Mouse (Mus musculus) limb, embryonic 15.5 days (tissue): Measurements from ENCODE around the gene Rasgef1b. TPM values are rescaled to one million over a fixed set of nuclear protein-coding genes. Genes with fewer than 3 reads are reported as not detected.

ENCODE experiments used
- ATAC-seq: fragments of 200-750 bp; cut with Nextera tagmentation; 2 replicates; pipeline ENCODE4 v1.8.0; 2017; ENCODE audit warnings: low read depth, moderate TSS enrichment; ENCODE audit not compliant: insufficient number of reproducible peaks, low FRiP score, low TSS enrichment
- H3K27ac ChIP-seq: fragments of 300-500 bp; sonication (generic); 2 replicates; pipeline ENCODE4 v1.5.1; 2015; ENCODE audit warnings: moderate library complexity, mild to moderate bottlenecking, inconsistent platforms
- H3K27me3 ChIP-seq: fragments of 300-500 bp; sonication (generic); 2 replicates; pipeline ENCODE4 v1.6.1; 2015; ENCODE audit warnings: inconsistent platforms
- H3K36me3 ChIP-seq: fragments of 300-500 bp; sonication (generic); 2 replicates; pipeline ENCODE4 v1.6.1; 2015; ENCODE audit warnings: inconsistent platforms
- H3K4me1 ChIP-seq: fragments of 300-500 bp; sonication (generic); 2 replicates; pipeline ENCODE4 v1.6.1; 2015; ENCODE audit warnings: inconsistent platforms
- H3K4me2 ChIP-seq: fragments of 300-500 bp; sonication (generic); 2 replicates; pipeline ENCODE4 v1.6.1; 2015; ENCODE audit warnings: mild to moderate bottlenecking, inconsistent platforms
- H3K4me3 ChIP-seq: fragments of 300-500 bp; sonication (generic); 2 replicates; pipeline ENCODE4 v1.5.1; 2015; ENCODE audit warnings: mild to moderate bottlenecking, inconsistent platforms
- H3K9ac ChIP-seq: fragments of 300-500 bp; sonication (generic); 2 replicates; pipeline ENCODE4 v1.6.1; 2015; ENCODE audit warnings: inconsistent platforms
- H3K9me3 ChIP-seq: fragments of 300-500 bp; sonication (generic); 2 replicates; pipeline ENCODE4 v1.6.1; 2016; ENCODE audit warnings: inconsistent platforms
- WGBS: fragments of 180-500 bp; shearing (Covaris S2); methylation state at CpG from one replicate; pipeline ENCODE4 v1.1.7; 2015; 5-methylcytosine and 5-hydroxymethylcytosine counted together
- polyA plus RNA-seq: library from polyadenylated mRNA; unstranded; fragments of >200 nt; fragmentation: Nextera tagmentation; extraction: Ambion mirVana; gene quantifications from 2 replicates; pipeline ENCODE4 v1.2.1, GENCODE M21; 2015

Gene Rasgef1b
- polyA plus RNA-seq, 1 experiment from 2014 or later = 8.8 TPM

DNA sequence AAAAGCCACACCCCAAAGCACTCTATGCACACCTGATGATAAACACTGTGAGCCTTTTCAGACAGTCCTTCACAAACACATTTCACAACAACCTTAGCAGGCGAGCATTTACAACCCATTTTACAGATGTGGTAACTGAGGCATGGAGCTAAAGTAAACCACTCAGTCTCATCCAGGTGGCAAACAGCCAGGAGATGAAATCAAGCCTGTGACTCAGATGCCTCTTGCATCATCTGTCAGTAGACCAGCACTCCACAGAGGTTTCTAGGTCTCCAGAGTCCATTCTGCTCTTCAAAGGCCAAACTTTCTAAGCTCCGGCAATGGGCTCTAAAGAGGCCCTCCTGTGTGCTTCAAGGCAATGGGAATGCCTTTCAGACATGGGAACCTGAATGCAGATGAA lies 396.8 kb downstream of the Rasgef1b start:
- ATAC-seq = no peak
- no peak overlapping the region for H3K4me2 ChIP-seq
- WGBS = 84% methylated on average over 2 of the region's 2 CpGs
- H3K9me3 ChIP-seq = no peaks in the 10 kb centered on the region
- H3K4me1 ChIP-seq = no peaks in the 10 kb centered on the region
- no peaks in the 10 kb centered on the region for H3K27me3 ChIP-seq
- H3K36me3 ChIP-seq = no peaks in the 10 kb centered on the region
- no peak overlapping the region for H3K27ac ChIP-seq
- no peak overlapping the region for H3K4me3 ChIP-seq
- no peak overlapping the region for H3K9ac ChIP-seq

DNA sequence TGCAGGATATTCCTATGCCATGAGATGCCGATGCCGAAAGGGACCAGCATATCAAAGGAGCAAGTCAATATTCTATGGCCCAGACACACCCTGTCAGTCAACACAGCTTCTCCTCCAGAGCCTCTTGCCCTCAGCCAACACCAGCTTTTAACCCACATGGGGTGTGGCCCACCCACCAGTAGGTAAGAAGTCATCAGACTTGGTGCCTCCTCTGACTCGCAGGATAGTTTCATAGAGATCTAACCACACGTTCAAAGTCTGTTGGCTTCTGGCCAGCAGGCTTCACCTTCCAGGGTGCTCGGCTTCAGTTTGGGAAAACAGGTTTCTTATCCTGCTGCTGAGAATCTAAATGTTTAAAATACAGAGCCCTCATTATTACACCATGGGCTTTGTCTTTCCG lies 399.8 kb downstream of the Rasgef1b start:
- WGBS = 58% methylated on average over 6 of the region's 6 CpGs
- no peak for ATAC-seq
- H3K36me3 ChIP-seq = no peaks in the 10 kb centered on the region

DNA sequence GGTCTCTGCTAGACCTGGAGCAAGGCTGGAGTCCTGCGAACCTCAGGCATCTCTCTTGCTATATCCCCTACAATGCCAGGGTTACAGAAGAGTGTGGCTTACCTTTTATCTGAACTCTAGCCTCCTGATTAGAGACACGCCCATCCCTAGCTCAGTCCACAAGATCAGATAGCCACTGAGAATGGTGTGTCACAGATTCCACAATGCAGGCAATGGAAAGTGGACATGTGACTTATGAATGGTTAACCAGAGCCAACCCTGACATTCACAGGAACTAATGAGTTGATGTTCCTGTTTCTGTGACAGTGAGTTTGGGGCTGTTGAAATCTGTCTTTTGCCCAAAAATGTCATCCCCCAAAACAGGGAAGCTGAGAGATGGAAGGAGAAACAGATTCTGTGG lies 401.8 kb downstream of the Rasgef1b start:
- no peak overlapping the region for H3K9ac ChIP-seq
- 82% methylated on average over 2 of the region's 2 CpGs for WGBS
- no peak overlapping the region for H3K4me2 ChIP-seq
- no peaks in the 10 kb centered on the region for H3K9me3 ChIP-seq
- H3K36me3 ChIP-seq = no peaks in the 10 kb centered on the region
- no peak for ATAC-seq
- H3K4me1 ChIP-seq = 0 out of 2 replicates have a peak, but pooled peaks cover 3% of the 10 kb centered on the region
- no peak overlapping the region for H3K27ac ChIP-seq
- H3K27me3 ChIP-seq = no peaks in the 10 kb centered on the region
- no peak overlapping the region for H3K4me3 ChIP-seq

More for the DNA sequence above, 399.8 kb downstream of the Rasgef1b start:
- Histone ChIP-seq H3K27ac (no peak overlapping the region), H3K9ac (no peak overlapping the region), H3K9me3 (no peaks in the 10 kb centered on the region), H3K4me3 (no peak overlapping the region), H3K4me2 (no peak overlapping the region), H3K4me1 (0 out of 2 replicates have a peak, but pooled peaks cover 3% of the 10 kb centered on the region), H3K27me3 (no peaks in the 10 kb centered on the region)

DNA sequence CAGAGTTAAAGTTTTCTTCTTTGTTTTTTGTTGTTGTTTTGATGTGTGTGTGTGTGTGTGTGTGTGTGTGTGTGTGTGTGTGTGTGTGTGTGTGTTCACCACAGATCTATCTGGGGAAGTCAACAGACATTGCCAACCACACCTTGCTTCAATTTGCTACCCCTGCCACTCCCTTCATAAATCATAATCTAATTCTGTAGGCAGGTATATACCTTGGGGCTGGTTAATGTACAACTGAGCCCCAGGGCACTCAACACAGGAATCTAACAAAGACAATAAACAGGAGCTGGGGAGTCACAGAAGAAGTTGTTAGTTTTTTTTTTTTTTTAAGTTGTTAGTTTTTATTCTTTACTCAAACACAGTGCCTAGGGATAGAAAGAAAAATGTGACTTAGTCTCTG lies 403.6 kb downstream of the Rasgef1b start:
- Histone ChIP-seq H3K4me2 (no peak overlapping the region), H3K27me3 (no peaks in the 10 kb centered on the region), H3K4me1 (0 out of 2 replicates have a peak, but pooled peaks cover 3% of the 10 kb centered on the region), H3K9ac (no peak overlapping the region), H3K36me3 (no peaks in the 10 kb centered on the region), H3K27ac (no peak overlapping the region), H3K9me3 (no peaks in the 10 kb centered on the region), H3K4me3 (no peak overlapping the region)
- ATAC-seq = no peak

DNA sequence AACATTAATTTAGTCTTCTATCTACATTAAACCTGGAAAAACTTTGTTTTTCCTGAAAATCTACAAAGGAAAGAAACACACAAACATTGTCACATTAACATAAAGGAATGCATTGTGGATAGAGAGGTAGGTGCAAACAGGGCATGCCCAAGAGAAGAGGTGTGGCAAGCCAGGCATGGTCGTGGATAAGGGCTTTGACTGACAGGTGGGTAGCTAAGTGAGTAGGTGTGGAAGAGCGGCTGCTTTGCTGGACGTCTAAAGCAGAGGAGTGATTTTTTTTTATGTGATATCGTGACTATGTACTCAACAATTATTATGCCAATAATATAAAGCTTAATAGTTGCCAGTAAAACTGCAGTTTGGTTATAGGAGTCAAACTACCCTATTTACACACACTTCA lies 408.1 kb downstream of the Rasgef1b start:
- Histone ChIP-seq H3K27ac (no peak overlapping the region), H3K9me3 (no peaks in the 10 kb centered on the region), H3K36me3 (no peaks in the 10 kb centered on the region), H3K4me2 (no peak overlapping the region), H3K27me3 (no peaks in the 10 kb centered on the region), H3K4me1 (0 out of 2 replicates have a peak, but pooled peaks cover 3% of the 10 kb centered on the region), H3K9ac (no peak overlapping the region), H3K4me3 (no peak overlapping the region)
- no peak for ATAC-seq
- 56% methylated on average over 4 of the region's 4 CpGs for WGBS

DNA sequence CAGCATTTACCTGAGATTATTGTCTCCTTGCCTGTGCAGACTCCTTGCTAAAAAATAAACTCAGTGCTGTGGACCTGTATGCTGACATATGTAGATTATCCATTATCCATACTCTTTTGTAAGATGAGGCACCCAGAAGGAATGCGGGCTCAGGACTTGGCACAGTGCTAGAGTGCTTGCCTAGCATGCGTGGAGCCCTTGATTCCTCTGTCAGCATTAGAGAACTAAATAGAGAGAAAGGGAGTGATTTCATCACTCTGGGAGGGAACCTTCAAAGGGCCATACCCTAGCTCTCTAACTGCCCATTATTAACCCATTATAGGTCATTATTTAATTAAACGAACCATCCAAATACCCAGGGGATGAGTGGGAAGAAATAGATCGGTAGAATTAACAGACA lies 430.9 kb downstream of the Rasgef1b start:
- ATAC-seq = no peak
- WGBS = 54% methylated on average over 4 of the region's 4 CpGs
- Histone ChIP-seq H3K4me3 (no peak overlapping the region), H3K36me3 (no peaks in the 10 kb centered on the region), H3K4me1 (no peaks in the 10 kb centered on the region), H3K9ac (no peak overlapping the region), H3K4me2 (no peak overlapping the region), H3K27me3 (no peaks in the 10 kb centered on the region), H3K27ac (no peak overlapping the region), H3K9me3 (no peaks in the 10 kb centered on the region)

DNA sequence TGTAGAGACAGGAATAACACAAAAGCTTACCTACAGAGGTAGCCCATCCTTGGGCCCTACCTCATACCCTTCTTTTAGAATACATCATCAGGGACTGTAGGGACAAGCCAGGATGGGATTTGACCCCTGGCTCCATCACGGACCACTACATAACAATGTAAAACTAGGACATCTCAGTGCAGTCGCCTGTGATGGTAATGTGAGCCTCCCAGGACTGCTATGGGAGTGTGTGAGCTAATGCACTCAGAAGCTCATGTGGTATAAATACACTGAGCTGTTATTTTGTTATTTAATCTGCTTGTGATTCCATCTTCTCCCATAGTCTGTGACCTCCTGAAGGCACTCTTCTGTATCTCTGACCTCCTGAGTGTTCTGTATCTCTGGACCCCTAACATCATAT lies 432.5 kb downstream of the Rasgef1b start:
- Histone ChIP-seq H3K9ac (no peak overlapping the region), H3K4me3 (no peak overlapping the region), H3K9me3 (no peaks in the 10 kb centered on the region), H3K27me3 (no peaks in the 10 kb centered on the region), H3K4me1 (no peaks in the 10 kb centered on the region), H3K27ac (no peak overlapping the region), H3K36me3 (no peaks in the 10 kb centered on the region), H3K4me2 (no peak overlapping the region)
- WGBS = 72% methylated on average over 2 of the region's 2 CpGs
- no peak for ATAC-seq

DNA sequence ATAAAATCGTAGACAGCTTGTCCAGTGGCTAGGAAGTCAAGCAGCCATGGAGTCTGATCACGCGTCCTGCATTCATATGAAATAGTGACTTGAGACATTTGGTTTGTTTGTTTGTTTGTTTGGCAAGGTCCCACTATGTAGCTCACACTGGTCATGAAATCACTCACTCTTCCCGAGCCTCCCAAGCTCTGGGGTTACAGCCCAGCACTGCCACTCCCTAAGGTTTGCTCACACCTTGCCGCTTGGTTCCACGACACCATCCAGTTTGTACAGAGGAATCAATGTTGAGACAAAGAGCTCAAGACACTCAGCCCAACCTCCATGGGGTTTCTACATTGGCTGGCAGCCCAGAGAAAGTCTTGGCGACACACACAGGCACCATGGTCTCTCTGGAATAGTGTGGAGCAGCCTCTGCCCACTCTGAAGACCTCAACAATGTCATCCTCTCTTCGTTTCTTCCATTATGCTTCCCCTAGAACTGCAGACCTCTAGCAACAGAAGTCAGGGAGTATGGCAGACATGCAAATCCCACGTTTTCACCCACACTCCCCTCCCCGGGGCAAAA lies 436.5 kb downstream of the Rasgef1b start:
- no peak for ATAC-seq
- Histone ChIP-seq H3K4me2 (no peak overlapping the region), H3K27me3 (no peaks in the 10 kb centered on the region), H3K4me3 (no peak overlapping the region), H3K27ac (no peak overlapping the region), H3K4me1 (no peaks in the 10 kb centered on the region), H3K36me3 (no peaks in the 10 kb centered on the region), H3K9me3 (no peaks in the 10 kb centered on the region), H3K9ac (no peak overlapping the region)
- WGBS = 74% methylated on average over 10 of the region's 10 CpGs

DNA sequence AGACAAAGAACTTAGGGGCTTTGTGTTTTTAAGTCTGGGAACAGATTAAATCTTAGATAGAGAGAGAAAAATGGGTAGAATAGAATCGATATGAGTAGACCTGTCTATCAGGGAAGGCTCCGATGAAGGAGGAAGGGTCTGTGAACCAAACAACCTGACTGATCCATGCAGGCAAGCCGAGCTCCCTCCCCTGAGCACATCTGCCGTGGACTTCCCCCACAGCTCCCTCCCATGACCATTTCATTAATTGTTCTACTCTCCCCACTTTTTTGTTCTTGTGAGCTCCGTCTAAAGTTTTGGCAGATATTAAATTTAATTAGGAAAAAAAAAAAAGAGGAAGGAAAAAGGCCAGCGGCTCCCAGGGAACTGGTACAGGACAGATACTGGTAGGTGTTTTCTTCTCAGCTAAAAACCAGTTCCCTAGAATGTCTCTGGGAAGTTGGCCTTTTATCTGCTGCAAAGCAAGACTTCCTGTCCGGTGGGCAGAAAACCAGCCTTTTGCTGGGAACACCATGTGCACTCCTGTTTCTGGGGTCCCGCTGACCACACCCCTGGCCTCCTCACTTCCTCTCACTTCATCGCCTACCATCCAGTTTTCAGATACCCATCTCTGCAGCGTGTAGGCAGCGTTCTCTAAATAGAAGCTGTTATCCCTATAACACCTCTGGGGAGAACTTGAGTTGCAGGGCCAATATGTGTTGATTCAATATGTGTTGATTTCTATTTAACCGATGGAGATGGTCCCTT lies 437.6 kb downstream of the Rasgef1b start:
- Histone ChIP-seq H3K27me3 (no peaks in the 10 kb centered on the region), H3K4me1 (no peaks in the 10 kb centered on the region), H3K36me3 (no peaks in the 10 kb centered on the region), H3K9me3 (no peaks in the 10 kb centered on the region), H3K4me3 (no peak overlapping the region), H3K27ac (no peak overlapping the region), H3K4me2 (no peak overlapping the region), H3K9ac (no peak overlapping the region)
- ATAC-seq = no peak
- WGBS = 74% methylated on average over 12 of the region's 12 CpGs

DNA sequence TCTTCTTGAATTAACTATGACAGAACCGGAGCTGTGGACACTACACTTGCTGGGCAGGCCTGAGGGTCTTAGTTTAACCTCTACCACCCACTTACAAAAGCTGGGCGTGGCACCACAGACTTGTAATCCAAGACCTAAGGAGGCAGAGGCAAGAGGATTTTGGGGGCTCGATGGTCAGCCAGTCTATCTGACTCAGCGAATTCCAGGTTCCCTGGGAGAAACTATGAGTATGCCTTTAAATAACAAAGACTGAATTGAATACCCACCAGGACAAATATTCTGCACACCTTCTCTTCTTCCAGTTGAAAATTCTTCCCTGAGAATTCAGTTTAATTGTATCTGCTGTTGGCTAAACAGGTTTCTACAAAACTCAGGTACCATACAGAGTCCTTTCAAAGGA lies 440.6 kb downstream of the Rasgef1b start:
- Histone ChIP-seq H3K4me2 (no peak overlapping the region), H3K4me3 (no peak overlapping the region), H3K27me3 (no peaks in the 10 kb centered on the region), H3K4me1 (no peaks in the 10 kb centered on the region), H3K9ac (no peak overlapping the region), H3K27ac (no peak overlapping the region), H3K9me3 (no peaks in the 10 kb centered on the region), H3K36me3 (no peaks in the 10 kb centered on the region)
- ATAC-seq = no peak
- 77% methylated on average over 4 of the region's 4 CpGs for WGBS

DNA sequence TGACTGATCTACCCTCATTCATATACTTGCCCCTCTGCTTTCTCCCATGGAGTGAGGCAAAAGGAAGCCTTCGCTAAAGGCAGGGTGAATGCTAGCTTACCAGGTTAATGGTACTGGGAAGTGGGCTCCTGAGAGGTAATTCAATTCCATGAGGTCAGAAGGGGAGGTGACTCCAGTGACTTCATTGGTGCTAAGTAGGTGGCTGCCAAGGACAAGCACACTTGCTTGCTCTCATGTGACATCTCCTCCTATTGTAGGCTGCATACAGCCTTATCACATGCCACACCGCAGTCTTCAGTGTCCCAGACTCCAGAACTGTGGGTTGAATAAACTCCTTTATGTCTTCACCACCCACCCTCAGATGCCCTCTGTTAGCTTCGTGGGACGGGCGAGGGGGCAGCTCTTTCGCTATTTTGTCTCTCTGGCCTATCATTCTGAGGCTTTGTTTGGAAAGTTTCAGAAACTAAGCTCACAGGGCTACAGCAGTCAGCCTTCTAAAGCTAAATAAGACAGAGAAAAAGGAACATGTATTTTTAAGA lies 441.1 kb downstream of the Rasgef1b start:
- no peak overlapping the region for H3K4me3 ChIP-seq
- H3K4me1 ChIP-seq = no peaks in the 10 kb centered on the region
- no peak for ATAC-seq
- 86% methylated on average over 6 of the region's 6 CpGs for WGBS
- no peak overlapping the region for H3K9ac ChIP-seq
- H3K27ac ChIP-seq = no peak overlapping the region
- H3K36me3 ChIP-seq = no peaks in the 10 kb centered on the region
- no peaks in the 10 kb centered on the region for H3K9me3 ChIP-seq
- H3K27me3 ChIP-seq = no peaks in the 10 kb centered on the region
- no peak overlapping the region for H3K4me2 ChIP-seq

DNA sequence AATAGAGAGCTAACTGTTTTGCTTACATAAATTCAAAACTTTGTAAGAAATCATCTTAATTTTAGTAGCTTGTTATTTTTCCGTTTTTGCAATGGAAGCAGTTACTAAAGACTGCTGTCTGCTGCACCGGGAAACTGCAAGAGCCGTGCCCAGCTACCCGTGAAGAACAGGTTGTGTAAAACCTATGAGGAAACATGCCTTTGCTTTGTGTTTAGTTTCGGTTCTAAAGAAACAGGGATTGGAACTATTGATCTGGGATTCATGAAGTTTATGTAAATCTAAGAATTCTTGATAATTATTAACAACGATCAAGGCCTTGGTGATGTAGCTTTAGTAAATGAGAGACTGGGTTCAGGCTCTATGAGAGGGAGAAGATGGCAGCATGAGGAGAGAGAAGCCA lies 442.3 kb downstream of the Rasgef1b start:
- Histone ChIP-seq H3K4me2 (no peak overlapping the region), H3K36me3 (no peaks in the 10 kb centered on the region), H3K27ac (no peak overlapping the region), H3K4me3 (no peak overlapping the region), H3K9me3 (no peaks in the 10 kb centered on the region), H3K9ac (no peak overlapping the region), H3K27me3 (no peaks in the 10 kb centered on the region), H3K4me1 (no peaks in the 10 kb centered on the region)
- no peak for ATAC-seq
- 88% methylated on average over 6 of the region's 6 CpGs for WGBS
